Mouse (Mus musculus) macrophage (primary cell): ENCODE results near the gene Sc5d. TPM values are rescaled to one million over a fixed set of nuclear protein-coding genes. Genes with fewer than 3 reads are reported as not detected.

Experiments
- H3K27ac ChIP-seq: fragments of 350-480 bp; formaldehyde crosslinking; 2 replicates; pipeline ENCODE4 v1.9.0; 2021
- H3K36me3 ChIP-seq: fragments of 350-480 bp; formaldehyde crosslinking; 2 replicates; pipeline ENCODE4 v1.9.0; 2021; ENCODE audit errors: inconsistent target
- H3K4me3 ChIP-seq: fragments of 350-480 bp; formaldehyde crosslinking; 2 replicates; pipeline ENCODE4 v1.9.0; 2021; ENCODE audit errors: inconsistent target
- H3K79me2 ChIP-seq: fragments of 350-480 bp; formaldehyde crosslinking; 2 replicates; pipeline ENCODE4 v1.9.0; 2021; ENCODE audit errors: inconsistent target
- WGBS: methylation state at CpG from one replicate; pipeline ENCODE4 v1.1.7; 2026; ENCODE audit warnings: inconsistent platforms; ENCODE audit not compliant: missing documents; 5-methylcytosine and 5-hydroxymethylcytosine counted together
- polyA plus RNA-seq: library from polyadenylated mRNA; stranded (reverse); fragments of 250-400 nt; gene quantifications from 3 replicates; pipeline ENCODE4 v1.2.4, GENCODE M21; 2018; ENCODE audit warnings: inconsistent platforms
- total RNA-seq, 78 experiments: library from RNA; depleted of rRNA; stranded (reverse); fragments of 250-400 nt; gene quantifications; 1 replicate in 9 of 78; 2 replicates in 24 of 78; 3 replicates in 43 of 78; 4 replicates in 2 of 78; pipeline ENCODE4 v1.2.4; 2018; ENCODE audit warnings: inconsistent platforms in 56 of 78

Gene Sc5d
- 10 to 100 TPM in 17 of 26 experiments, 1 to 10 TPM in 9; 6.0 to 25.8 (median 11.1) TPM for total RNA-seq (2018; cell fraction: chromatin; rRNA removed)
- 10 to 100 TPM; 28.1 to 60.7 (median 39.9) TPM for total RNA-seq (2018; cell fraction: cytosol; rRNA removed)
- 10 to 100 TPM; 15.0 to 64.6 (median 30.8) TPM for total RNA-seq (2018; cell fraction: nucleus; rRNA removed)
- polyA plus RNA-seq: 46.9 to 61.7 TPM (median 47.9 TPM) in 3 replicates

DNA sequence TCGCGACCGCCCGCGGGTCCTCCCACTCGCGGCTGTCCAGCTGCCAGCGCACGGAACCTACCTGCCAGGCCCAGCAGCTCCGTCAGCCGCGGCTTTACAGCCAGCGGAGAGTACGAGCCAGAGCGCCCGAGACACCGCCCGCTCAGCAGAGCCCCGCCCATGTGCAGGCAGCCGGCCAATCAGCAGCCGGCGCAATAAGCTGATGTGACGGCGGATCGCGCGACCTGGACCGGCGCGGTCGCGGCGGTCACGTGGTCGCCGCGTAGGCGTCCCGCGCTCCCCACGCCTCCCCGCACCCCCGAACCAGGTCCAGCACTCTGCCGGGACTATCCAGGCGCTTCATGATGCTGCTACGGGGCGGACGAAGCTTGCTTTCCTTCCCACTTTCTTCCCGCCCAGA lies at the start of gene Sc5d:
TSS of gene Sc5d (minus strand) at position 112 of the 400 bp plus-strand sequence.
- Histone ChIP-seq H3K79me2 (peaks cover 41% of the 10 kb centered on the region), H3K36me3 (peaks cover 6% of the 10 kb centered on the region; the same call in 1 of the 2 replicates), H3K4me3 (peak within 1 kb of the TSS; percentile 85), H3K27ac (peak within 1 kb of the TSS; percentile 62)
- WGBS: 3% methylated on average over 48 of the region's 49 CpGs

DNA sequence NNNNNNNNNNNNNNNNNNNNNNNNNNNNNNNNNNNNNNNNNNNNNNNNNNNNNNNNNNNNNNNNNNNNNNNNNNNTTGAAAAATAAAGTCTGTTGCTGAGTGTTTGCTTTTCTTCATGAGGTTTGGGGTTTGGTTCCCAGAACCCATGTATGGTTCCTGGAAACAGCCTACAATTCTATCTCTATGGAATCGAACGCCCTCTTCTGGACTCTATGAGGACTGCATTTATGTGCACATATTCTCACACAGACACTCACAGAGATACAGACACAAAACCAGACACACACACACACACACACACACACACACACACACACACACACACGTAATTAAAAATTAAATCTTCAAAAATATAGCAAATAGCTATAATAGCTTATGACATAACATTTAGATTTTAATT lies 47.3 kb upstream of the Sc5d start:
- Histone ChIP-seq H3K4me3 (no peak overlapping the region), H3K79me2 (no peaks in the 10 kb centered on the region), H3K27ac (no peak overlapping the region), H3K36me3 (no peaks in the 10 kb centered on the region)
- 71% methylated on average over 3 of the region's 3 CpGs for WGBS

DNA sequence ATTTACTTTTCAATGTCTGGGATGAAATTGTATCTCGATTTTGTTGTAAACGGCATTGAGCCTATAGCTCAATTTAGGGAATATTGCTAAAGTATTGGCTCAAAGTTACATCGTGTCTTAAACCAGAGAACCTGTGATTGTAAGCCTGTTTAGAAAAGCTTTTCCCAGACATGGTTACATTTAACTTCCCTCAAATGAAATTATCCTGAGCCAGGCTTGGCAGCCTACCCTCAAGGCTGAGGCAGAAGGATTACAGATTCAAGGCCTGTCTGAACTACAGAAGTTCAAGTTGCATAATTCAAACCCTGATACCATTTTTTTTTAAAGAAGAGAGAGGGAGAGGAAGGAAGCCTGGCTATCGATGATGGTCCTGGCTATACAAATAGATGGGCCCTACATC lies 39.8 kb upstream of the Sc5d start:
- no peaks in the 10 kb centered on the region for H3K79me2 ChIP-seq
- no peak overlapping the region for H3K27ac ChIP-seq
- H3K4me3 ChIP-seq: no peak overlapping the region
- 81% methylated on average over 4 of the region's 4 CpGs for WGBS
- no peaks in the 10 kb centered on the region for H3K36me3 ChIP-seq

DNA sequence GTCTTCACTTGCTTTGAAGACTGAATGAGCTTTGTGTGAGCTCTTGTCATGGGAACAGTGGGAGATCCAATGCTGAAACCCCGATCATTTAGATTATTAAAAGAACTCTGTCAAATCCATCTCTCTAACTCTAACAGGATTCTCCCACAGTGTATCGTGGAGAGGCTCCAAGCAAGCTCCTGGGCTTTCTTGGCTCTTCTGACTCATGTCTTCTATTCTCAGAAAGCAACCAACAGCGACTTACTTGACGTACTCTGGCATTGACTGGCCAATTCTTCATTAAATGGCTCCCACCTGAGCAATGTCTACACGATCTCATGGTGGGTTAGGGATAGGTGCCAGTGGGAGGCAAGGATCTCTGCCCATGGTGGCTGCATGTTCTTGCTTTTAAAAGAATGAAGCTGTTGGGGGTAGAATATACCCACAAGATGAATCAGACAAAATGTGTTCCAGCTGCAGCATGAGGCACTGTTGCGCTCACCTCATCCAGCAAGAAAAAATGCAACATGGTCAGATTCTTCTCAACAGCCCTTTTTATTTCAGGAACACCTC lies 37.1 kb upstream of the Sc5d start:
- Histone ChIP-seq H3K27ac (no peak overlapping the region), H3K79me2 (no peaks in the 10 kb centered on the region)
- WGBS: 89% methylated on average over 6 of the region's 6 CpGs

DNA sequence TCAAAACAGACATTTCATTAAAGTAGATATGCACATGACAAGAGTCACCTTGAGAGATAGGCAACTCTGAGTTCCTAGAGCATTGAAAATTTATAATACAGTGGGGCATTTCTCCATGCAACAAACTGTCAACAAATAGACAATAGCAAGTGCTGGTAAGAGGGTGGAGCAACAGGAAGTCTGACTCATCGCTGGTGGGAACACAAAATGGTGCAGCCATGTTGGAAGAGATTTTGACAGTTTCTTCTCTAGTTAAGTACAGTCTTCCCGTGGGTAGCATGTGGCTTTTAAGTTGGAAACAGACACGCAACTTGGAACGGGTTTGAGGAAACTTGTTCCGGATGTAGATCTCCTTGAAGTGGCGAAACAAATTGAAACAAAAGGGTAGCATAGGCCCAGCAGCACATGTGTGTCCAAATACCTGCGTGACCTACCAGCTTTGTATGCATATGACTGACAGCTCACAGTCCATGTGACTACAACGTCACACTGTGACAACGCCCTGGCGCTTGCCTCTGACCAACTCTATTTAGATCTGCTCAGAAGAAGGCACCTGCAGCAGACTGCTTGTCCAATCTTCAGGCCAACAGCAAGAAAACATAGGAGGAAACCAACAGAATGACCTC lies 32.4 kb upstream of the Sc5d start:
- 63% methylated on average over 10 of the region's 10 CpGs for WGBS
- H3K4me3 ChIP-seq: no peak overlapping the region
- H3K79me2 ChIP-seq: no peaks in the 10 kb centered on the region
- no peak overlapping the region for H3K27ac ChIP-seq
- no peaks in the 10 kb centered on the region for H3K36me3 ChIP-seq

More for the DNA sequence above, 37.1 kb upstream of the Sc5d start:
- Histone ChIP-seq H3K36me3 (no peaks in the 10 kb centered on the region), H3K4me3 (no peak overlapping the region)

DNA sequence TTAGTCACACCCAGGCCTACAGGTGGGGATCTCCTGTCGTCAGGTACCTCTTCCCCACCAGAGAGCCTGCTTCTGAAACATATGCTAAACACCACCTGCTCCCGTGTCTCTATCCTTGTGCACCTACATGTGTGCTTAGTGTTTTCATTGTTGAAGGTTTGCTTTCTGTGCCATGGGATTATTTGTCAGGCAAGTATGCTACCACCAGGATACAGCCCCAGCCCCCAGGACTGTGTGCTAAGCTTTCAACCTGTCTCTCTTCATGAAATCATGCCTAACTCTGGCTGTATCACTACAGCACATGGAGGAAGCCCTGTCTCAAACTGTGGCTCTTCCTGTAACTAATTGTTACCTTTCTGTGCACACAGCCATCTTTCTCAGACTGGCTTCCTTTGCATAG lies 30.1 kb upstream of the Sc5d start:
- no peak overlapping the region for H3K27ac ChIP-seq
- no peaks in the 10 kb centered on the region for H3K36me3 ChIP-seq
- no peaks in the 10 kb centered on the region for H3K79me2 ChIP-seq
- 75% methylated on average over 2 of the region's 2 CpGs for WGBS
- no peak overlapping the region for H3K4me3 ChIP-seq

DNA sequence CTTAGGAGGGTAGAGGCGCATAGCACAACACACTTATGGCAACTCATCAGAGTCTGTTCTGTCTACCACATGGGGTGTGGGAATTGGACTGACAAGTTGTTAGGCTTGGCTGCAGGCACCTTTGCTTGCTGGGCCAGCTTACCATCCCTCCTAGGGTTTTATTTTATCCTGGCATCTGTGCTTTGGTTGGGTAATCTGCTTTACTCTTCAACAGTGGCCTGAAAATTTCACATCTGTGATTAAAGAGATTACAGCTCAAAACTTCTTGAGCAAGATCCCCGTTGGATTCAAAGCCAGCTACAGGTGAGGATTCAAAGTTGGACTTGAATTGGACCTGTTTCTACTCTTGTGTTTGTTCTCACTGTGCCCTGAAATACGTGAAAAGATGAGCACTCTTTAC lies 29.5 kb upstream of the Sc5d start:
- Histone ChIP-seq H3K27ac (no peak overlapping the region), H3K4me3 (no peak overlapping the region), H3K79me2 (no peaks in the 10 kb centered on the region), H3K36me3 (no peaks in the 10 kb centered on the region)
- 88% methylated on average over 3 of the region's 3 CpGs for WGBS

DNA sequence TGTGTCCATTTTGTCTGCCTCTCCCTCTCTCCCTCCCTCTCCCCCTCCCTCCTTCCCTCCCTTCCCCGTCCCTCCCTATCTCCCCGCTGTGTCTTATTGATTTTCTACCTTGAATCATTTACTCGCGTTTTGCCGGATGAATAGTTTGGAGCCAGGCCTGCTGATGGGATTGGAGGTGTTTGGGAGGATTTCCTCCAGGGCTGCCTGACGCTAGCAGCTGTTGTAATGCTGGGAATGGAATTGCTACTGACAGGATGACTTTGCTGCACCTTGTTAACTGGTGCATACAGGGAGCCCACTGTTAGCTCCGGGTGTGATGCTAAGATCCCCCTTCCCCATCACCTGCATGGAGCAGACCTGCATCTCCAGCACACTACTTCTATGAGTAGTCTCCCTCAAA lies 29.0 kb upstream of the Sc5d start:
- H3K4me3 ChIP-seq: no peak overlapping the region
- no peaks in the 10 kb centered on the region for H3K79me2 ChIP-seq
- 68% methylated on average over 7 of the region's 7 CpGs for WGBS
- H3K36me3 ChIP-seq: no peaks in the 10 kb centered on the region
- H3K27ac ChIP-seq: no peak overlapping the region

DNA sequence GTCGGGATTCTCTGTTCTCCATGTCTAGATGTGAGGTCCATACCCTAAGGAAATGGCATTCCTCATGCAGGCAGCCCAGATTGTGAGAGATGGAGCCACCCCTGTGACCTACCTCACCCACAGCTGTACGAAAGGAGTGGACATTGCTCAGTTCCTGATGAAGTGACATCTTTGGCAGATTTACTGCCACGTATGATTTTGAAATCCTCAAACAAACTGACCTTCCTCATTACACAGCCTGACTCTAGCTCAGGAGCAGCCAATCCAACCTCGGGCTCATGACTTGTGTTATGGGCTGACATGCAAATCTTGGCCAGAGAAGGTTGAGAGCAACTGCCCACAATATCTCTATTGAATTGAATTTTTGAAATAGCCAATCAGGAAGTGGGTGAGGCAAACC lies 15.6 kb upstream of the Sc5d start:
- H3K27ac ChIP-seq: no peak overlapping the region
- H3K4me3 ChIP-seq: no peak overlapping the region
- WGBS: 37% methylated on average over 4 of the region's 4 CpGs
- H3K79me2 ChIP-seq: no peaks in the 10 kb centered on the region
- H3K36me3 ChIP-seq: no peaks in the 10 kb centered on the region

DNA sequence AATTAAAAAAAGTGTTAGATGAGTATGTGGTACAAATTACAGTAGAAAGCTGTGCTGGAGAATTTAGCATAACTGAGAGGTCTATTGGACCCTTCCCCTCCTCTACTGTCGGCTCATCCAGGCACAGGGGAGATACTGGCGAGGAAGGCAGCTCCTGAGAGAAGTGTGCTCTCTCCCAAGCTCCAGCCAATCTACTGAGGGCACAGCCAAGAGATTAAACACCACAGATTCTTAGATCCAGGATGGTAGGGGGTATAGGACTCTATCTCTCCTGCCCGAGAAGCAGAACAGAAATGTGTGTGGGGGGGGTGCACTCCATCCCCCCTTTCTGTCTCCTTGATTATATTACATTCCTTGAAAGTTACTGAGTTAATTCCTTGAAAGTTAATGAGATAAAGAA lies 14.0 kb upstream of the Sc5d start:
- Histone ChIP-seq H3K4me3 (no peak overlapping the region), H3K27ac (no peak overlapping the region), H3K79me2 (no peaks in the 10 kb centered on the region), H3K36me3 (no peaks in the 10 kb centered on the region)
- WGBS: 98% methylated on average over 3 of the region's 3 CpGs

DNA sequence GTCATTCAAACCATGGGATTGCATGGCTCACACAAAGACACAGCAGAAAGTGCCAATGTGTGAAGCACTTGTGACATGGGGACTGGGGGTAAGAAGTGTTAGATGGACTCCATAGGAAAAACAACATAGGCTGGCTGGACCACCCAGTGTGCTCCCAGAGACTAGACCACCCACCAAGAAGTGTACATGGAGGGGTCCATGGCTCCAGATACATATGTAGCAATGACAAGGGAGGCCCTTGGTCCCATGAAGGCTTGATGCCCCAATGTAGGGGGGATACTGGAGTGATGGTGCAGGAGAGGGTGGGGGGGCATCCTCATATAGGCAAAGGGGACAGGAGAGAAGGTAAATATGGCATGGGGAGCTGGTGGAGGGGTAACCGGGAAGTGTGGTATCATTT lies 13.6 kb upstream of the Sc5d start:
- WGBS: 100% methylated on average over 1 of the region's 1 CpGs
- no peak overlapping the region for H3K4me3 ChIP-seq

DNA sequence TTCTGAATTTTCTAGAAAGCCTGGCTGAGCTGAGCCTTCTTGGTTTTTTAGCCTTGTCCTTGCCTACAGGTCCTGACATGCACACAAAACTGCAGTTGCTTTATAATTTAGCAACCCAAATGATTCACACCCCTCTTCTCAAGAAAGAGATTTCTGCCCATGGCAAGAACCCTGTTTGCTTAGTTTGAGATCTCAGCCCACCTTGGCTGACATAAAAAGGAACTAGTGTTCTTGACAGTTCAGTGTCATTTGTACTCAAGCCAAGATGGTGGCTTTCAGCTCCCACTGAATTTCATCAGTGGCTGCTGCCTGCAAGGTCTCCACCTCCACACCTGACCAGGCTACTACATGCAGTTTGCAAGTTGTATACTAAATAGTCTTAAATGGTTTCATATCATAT lies 13.1 kb upstream of the Sc5d start:
- Histone ChIP-seq H3K27ac (no peak overlapping the region), H3K79me2 (no peaks in the 10 kb centered on the region), H3K36me3 (no peaks in the 10 kb centered on the region), H3K4me3 (no peak overlapping the region)

More for the DNA sequence above, 13.6 kb upstream of the Sc5d start:
- Histone ChIP-seq H3K36me3 (no peaks in the 10 kb centered on the region), H3K79me2 (no peaks in the 10 kb centered on the region), H3K27ac (no peak overlapping the region)

DNA sequence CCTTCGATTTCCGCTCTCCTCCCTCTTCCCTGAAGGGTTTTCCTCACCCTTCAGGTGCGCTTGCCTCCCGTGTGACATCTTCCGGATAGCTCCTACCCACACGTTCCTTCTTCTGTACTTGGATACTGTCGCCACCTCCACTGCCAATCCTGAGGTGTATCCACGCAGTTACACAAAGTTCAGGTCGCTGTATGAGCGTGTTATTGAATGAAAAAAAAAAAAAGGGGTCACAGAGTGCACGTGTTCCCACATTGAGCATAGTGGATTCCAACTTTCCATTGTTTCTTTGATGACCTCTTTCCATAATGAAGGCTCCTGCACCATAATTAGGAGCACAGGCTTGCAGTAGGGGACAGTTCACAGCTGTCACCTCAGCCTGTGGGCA lies 11.7 kb upstream of the Sc5d start:
- H3K36me3 ChIP-seq: no peaks in the 10 kb centered on the region
- 74% methylated on average over 11 of the region's 11 CpGs for WGBS
- no peak overlapping the region for H3K27ac ChIP-seq
- no peak overlapping the region for H3K4me3 ChIP-seq
- no peaks in the 10 kb centered on the region for H3K79me2 ChIP-seq

DNA sequence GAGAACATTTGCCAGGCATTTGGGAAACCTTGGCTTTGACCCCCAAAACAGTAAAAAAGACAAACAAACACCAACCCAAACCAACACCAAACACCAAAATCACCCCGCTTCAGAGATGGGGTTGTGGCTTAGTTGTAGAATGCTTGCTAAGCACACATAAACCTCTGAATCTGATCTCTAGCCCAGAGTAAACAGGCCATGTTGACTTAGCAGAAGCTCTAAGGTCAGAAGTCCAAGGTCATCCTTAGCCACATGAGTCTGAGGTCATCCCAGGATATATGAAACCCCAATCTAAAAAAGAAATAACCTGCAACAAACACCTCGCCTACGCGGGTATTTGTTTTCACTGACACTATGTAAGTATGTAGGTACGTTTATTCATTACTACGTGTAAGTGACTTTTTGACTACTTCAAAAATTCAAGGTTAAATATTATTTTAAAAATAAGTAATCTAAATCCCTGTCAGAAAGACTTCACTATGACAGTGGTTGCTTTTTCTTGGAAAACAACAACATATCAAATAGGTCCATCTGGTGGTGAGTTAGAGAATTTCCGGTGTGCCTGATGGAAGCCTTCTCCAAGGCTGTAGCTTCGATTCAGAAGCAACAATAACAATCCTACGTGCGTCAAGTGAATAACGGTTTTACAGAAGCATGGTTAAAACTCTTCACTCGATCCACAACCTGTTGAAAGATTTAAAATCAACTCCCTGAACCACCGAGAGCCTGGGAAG lies 11.1 kb upstream of the Sc5d start:
- H3K27ac ChIP-seq: no peak overlapping the region
- H3K79me2 ChIP-seq: no peaks in the 10 kb centered on the region
- 62% methylated on average over 13 of the region's 13 CpGs for WGBS
- no peaks in the 10 kb centered on the region for H3K36me3 ChIP-seq
- H3K4me3 ChIP-seq: no peak overlapping the region

DNA sequence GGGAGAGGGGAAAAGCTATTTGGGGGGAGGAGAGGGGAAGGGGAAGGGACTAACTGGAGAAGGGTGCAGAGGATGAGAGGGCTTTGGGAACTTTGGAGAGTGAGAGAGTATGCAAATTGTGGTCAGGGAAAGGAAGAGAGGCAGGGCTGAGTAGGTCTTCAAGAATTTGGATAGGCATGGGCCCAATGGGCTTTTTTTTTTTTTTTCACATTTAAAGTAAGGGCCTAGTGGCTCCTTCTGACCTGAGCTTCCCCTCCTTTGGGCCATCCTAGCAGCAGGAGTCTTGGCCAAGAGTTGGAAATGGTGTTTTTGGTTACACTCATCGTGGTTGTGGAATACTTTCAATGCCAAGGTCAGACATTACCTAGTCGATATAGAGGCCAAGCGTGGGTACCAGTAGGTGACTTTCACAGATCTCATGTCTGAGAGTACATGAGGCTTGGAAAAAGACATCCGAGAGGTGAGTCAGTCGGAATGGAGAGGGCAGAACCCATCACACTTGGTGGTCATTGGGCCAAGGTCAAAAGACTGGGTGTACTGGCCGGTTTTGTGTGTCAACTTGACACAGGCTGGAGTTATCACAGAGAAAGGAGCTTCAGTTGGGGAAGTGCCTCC lies 9.7 kb upstream of the Sc5d start:
- 93% methylated on average over 6 of the region's 6 CpGs for WGBS
- Histone ChIP-seq H3K4me3 (no peak overlapping the region), H3K36me3 (no peaks in the 10 kb centered on the region), H3K79me2 (no peaks in the 10 kb centered on the region), H3K27ac (no peak overlapping the region)
